Mouse (Mus musculus) spleen, postnatal 36 days (tissue): ENCODE measurements around the gene Tmem255a.

Experiments used
- DNase-seq, 2 experiments: peaks; one replicate each; pipeline ENCODE4 v3.0.0; 2022; ENCODE audit warnings: low spot score in 2 of 2, mixed read lengths in 1 of 2

Tmem255a gene

GRCm38 (mm10) chrX:38166064-38166463 is 86.2 kb downstream of the Tmem255a start:
- DNase-seq: no peak

- DNase-seq: no peak
Observed at GRCm38 (mm10) chrX:38165315-38165714, 86.9 kb downstream of the Tmem255a start.

DNA sequence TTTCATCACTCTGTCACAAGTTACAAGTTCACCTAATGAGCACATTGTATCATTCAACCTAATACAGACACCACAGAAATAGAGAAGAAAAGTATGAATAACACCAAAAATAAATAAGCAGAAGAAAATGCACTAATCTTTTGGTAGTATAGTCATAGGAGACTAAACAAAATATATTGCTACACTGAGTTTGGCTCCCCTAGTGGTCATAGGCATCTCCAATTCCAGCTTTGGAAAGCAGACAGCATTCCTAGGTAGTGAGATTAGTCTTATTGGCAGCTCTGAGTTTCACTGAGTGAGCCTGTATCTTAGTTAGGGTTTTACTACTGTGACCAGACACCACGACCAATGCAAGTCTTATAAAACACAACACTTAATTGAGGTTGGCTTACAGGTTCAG is 93.1 kb downstream of the Tmem255a start:
- DNase-seq: no peak
